Mouse (Mus musculus): ENCODE measurements around the gene Ldha. TPM values are rescaled to one million over a fixed set of nuclear protein-coding genes. Genes with fewer than 3 reads are reported as not detected.
A peak's percentile ranks its signal among the peaks of the same experiment; 100 is the strongest.

Gene Ldha
- total RNA-seq, 4 experiments from 2014 or later, result 313 to 352 (median 334) TPM

GRCm38 (mm10) chr7:46838104-46838671, 3.1 kb upstream of the Ldha start:
- peak in 1 of 2 experiments; percentile 36 for DNase-seq (ENCODE audit: low spot score in 2 of 2)

- DNase-seq (ENCODE audit: low spot score in 2 of 2), result peak; percentile 59 to 89
Observed at GRCm38 (mm10) chr7:46838891-46839302, 2.4 kb upstream of the Ldha start.

DNA sequence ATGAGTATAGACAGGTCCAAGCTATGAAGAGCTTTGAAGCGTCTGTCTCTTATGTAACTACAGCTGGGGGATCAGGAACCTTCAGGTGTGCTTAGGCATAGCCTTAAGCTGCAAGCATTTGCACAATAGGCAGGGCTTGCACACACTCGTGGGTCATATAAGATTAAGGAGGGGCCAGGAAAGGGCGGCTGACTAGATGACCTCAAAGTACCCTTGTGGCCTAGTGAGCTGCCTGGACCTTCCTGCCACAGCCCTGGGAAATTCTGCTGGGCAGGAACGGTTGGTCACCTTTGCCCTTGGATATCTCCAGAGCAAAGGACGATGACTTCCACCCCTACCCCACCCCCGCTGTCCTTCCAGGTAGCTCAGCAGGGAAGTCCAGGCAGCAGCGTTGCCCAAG, 1.8 kb upstream of the Ldha start:
- no peak for DNase-seq (ENCODE audit: low spot score in 2 of 2)

GRCm38 (mm10) chr7:46839861-46840260, 1.4 kb upstream of the Ldha start:
- DNase-seq (ENCODE audit: low spot score in 2 of 2), result no peak

DNA sequence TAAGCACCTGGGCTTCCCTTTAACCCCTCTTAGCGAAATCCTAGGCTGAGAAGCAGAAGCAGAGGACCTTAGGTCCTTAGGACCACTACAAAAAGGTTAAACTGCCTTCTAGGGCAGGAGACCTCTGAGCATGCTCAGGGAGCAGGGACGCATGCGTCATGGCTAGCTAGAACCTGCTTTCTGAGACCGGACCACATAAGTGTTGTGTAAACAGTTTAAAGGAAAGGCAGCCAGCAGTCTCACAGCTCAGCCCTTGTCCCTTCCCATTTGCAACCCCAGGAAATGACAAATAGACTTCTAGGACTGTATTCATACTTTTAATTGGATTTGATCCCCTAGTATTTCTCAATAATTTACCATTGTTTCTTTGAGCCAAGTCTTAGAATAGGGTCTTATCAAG, 949 bp upstream of the Ldha start:
- DNase-seq (ENCODE audit: low spot score in 2 of 2), result no peak

DNA sequence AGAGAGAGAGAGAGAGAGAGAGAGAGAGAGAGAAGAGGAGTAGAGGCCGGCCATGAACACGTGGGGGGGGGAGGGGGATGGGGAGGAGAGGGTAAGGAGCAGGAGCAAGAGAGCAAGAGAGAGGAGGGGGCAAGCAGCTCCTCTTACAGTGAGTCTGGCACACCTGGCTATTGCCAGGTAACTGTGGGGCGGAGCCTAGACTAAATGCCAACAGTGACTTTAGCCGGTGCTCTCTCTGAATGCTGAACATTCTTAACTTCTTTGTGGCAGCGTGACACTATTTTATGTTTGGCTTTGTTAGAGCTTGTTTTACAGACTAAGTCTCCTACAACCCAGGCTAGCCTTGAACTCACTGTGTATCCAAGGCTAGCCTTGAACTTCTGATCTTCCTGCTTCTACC, 1.0 kb downstream of the Ldha start:
- DNase-seq (ENCODE audit: low spot score in 2 of 2), result no peak

- peak in 1 of 2 experiments; percentile 15 for DNase-seq (ENCODE audit: low spot score in 2 of 2)
Observed at GRCm38 (mm10) chr7:46843576-46843975, 2.3 kb downstream of the Ldha start.

- DNase-seq (ENCODE audit: low spot score in 2 of 2), result peak; percentile 82 to 89
Observed at GRCm38 (mm10) chr7:46845211-46845977, 4.1 kb downstream of the Ldha start.

GRCm38 (mm10) chr7:46845978-46846485, 4.8 kb downstream of the Ldha start:
- DNase-seq (ENCODE audit: low spot score in 2 of 2), result peak; percentile 28 to 40

DNA sequence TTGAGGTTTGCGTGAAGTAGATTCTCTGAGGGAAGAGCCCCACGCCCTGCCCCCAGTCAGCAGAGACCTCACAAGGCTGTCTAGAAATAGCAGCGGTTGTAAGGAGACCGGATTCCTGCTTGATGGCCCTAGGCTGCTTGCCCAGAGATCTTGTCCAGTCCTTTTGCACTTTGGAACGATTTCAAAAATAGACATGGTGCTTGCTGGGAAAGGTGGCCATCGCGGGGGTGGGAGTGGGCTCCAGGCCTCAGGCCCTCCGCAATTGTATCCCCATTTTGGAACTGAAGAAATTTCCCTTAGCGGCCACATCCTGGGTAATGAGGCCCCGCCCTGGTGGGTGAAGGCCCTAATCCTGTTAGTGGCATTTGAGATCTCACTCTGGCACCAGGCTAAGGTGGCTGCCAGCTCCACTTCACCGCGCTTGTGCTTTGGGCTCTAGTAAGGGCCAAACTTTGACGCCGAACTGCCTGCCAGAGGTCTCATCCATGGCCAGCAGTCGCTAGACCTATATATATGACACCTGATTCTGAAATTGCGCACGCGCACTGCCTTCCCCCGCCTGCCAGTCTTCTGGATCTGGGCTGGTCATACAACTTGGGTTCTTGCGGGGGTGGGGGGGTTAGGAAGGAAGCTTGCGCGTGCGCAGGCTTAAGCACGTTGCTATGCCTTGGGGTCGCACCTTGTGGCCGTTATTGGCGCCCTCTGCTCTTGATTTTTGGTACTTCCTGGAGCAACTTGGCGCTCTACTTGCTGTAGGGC, 5.4 kb downstream of the Ldha start:
- peak in 1 of 2 experiments; percentile 46 for DNase-seq (ENCODE audit: low spot score in 2 of 2)

- DNase-seq (ENCODE audit: low spot score in 2 of 2), result no peak
Observed at GRCm38 (mm10) chr7:46849287-46849686, 8.0 kb downstream of the Ldha start.

- DNase-seq (ENCODE audit: low spot score in 2 of 2), result no peak
Observed at GRCm38 (mm10) chr7:46851026-46851425, 9.8 kb downstream of the Ldha start.

DNA sequence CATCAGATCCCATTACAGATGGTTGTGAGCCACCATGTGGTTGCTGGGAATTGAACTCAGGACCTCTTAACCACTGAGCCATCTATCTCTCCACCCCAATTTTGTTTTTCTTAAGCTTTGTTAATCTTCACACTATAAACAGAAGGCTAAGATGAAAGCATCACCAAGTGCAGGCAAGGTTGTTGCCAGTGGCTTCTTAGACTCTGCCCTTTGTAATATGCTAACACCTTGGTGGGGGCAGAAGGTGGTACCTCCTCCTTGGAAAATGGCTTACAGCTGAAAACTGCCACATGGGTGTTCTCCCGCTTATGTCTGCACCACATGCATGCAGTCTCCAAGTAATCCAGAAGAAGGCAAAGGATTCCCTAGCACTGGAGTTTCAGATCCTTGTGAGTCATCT, 11.4 kb downstream of the Ldha start:
- no peak for DNase-seq (ENCODE audit: low spot score in 2 of 2)

- DNase-seq (ENCODE audit: low spot score in 2 of 2), result no peak
Observed at GRCm38 (mm10) chr7:46853365-46853764, 12.1 kb downstream of the Ldha start.

- DNase-seq (ENCODE audit: low spot score in 2 of 2), result no peak
Observed at GRCm38 (mm10) chr7:46855866-46856560, 14.7 kb downstream of the Ldha start.

DNA sequence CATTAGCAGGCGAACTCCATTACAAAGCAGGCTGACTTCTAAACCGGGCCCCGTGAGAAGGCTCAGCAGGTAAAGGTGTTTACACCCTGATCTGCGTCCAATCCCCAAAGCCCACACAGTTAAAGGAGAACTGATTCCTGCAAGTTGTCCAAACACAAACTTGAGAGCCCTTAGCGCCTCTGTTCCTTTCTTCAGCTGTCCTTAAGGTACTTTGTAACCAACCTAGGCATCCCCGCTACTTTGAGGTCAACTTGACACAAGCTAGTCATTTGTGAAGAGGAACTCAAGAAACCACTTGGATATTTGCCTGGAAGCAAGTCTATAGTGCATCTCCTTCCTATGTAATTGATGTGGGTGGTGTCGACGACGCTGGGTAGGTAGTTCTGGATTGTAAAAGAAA, 16.2 kb downstream of the Ldha start:
- no peak for DNase-seq (ENCODE audit: low spot score in 2 of 2)

DNA sequence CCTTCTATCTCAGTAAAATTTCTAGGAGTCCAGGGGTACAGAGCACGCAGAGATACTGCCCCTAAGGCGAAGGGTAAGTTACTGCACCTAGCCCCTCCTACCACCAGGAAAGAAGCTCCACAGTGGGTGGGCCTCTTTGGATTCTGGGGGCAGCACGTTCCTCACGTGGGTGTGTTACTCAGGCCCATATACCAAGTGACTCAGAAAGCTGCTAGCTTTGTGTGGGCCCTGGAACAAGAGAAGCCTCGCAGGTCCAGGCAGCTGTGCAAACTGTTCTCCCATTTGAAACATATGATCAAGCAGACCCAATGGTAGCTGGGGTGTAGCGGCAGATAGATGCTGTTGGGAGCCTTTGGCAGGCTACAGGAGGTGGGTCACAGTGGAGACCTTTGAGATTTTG, 17.8 kb downstream of the Ldha start:
- DNase-seq (ENCODE audit: low spot score in 2 of 2), result peak in 1 of 2 experiments; percentile 33

DNA sequence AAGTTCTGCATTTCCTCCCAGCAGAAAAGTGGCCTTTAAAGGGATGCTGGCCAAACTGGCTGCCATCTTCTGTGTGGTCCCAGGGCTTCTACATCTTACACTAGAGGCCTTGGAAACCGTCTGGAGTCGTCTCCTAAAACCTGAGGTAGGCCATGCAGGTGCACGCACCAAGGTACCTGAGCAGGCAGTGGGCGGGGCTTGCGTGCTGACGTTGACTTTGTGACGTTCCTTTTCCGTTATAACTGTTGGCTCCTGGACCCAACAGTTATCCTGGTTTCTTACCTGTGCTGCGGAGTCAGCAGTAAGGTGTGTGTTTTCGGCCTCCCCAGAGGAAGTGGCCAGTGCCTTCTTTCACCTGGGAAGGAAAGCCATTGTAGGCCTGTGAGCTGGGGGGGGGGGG, 19.7 kb downstream of the Ldha start, which contains the start of gene Ldhc:
Gene Ldhc (plus strand): TSS at position 208 of the 400 bp plus-strand sequence.
- no peak for DNase-seq (ENCODE audit: low spot score in 2 of 2)

DNA sequence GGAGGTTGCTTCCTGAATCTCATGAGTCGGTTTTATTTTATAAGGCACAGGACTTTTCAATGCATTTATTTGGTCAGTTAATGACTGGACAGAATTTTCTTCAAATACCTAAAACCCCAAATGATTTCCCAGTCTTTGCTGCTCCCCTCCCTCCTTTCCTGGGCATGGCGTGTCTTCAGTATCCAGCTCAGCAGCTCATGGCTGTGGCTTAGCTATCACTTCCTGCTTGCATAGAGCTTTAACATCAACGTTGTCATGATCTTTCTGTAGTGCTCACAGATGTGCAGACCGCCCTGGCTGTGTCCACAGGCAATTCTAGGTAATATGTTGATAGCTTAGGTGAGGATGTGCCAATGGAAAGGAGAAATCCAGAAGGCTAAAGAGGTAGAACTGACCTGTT, 30.7 kb downstream of the Ldha start:
- no peak for DNase-seq (ENCODE audit: low spot score in 2 of 2)

DNA sequence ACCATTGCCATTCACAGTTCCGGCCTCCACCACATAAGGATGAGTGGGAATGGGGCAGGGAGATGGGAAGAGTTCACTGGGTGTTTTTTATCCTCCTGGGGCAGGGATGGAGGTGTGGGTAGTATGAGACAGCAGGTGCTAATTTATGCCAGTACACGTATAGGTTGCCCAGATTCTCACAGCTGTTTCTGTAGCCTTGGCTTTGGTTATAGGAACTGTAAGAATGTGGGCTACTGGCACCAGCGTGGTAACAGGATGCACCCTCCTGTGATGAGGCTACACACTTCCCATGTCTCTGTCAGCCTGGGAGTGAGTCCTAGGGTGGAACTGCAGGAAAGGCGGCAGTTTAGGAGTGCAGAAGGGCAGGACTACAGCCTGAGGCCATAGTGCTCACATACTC, 35.6 kb downstream of the Ldha start:
- DNase-seq (ENCODE audit: low spot score in 2 of 2), result peak in 1 of 2 experiments; percentile 39

DNA sequence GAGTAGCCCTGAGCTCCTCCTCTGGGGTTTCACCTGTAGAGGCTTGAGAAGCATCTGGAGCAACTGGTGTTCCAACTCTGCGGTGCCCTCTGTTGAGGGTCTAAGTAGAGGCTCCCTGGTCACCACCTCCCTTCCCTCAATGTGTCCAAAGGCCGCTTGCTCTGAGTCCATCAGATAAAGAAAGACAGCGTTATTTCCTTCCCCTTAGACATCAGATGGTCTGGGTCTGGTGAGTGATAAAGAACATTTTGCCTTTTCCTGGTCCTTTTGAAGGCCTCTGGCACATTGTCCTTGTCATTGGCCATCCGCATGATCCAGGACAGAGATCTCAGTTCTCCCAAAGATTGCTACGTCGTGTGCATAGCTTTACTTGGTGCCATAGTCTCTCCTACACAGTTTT, 36.0 kb downstream of the Ldha start:
- DNase-seq (ENCODE audit: low spot score in 2 of 2), result no peak
